Mouse (Mus musculus) lung, postnatal 0 days (tissue): ENCODE data around the gene Dapp1.

ENCODE experiments used
- CTCF ChIP-seq: IDR thresholded peaks from 2 replicates; pipeline ENCODE4 v1.5.1; 2016; ENCODE audit warnings: antibody characterized with exemption, mild to moderate bottlenecking
- EP300 ChIP-seq: IDR thresholded peaks from 2 replicates; pipeline ENCODE4 v1.6.1; 2016; ENCODE audit warnings: antibody characterized with exemption, mild to moderate bottlenecking, control low read depth

DNA sequence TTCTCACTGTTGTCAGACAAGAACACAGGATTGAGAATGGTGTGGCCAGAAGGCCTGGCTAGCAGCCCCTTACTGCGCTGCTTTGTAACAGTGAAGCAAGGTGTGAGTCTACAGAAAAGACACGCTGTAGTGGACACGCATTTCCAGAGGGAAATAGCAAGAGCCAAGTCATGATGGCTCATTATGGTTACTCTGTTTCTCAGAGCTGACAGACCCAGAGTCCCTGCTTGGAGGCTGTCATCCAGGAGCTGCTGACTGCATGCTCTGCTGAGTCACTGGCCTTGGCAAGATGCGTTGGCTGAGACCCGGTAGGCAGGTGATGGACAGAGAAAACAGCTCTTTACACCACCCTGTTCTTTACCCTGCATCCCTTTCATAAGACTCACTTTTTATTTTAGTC, 48.0 kb upstream of the Dapp1 start:
- TF ChIP-seq CTCF (no peak), EP300 (no peak)
